Mouse (Mus musculus): ENCODE measurements around the gene Trmt10a. TPM values are rescaled to one million over a fixed set of nuclear protein-coding genes. Genes with fewer than 3 reads are reported as not detected.

The Trmt10a gene
- polyA plus RNA-seq, 1 experiment from 2014 or later: 12.9 TPM

GRCm38 (mm10) chr3:138142052-138142732 is 1.1 kb upstream of the Trmt10a start:
- Histone ChIP-seq H3K4me1 (replicated peaks) (0 out of 2 replicates have a peak, but pooled peaks cover 2% of the 10 kb centered on the region), H3K4me3 (replicated peaks) (no peak overlapping the region), H3K9ac (no peak overlapping the region), H3K36me3 (no peaks in the 10 kb centered on the region), H3K4me2 (replicated peaks) (peak overlapping the region; percentile 41), H3K27me3 (replicated peaks) (no peaks in the 10 kb centered on the region), H3K9me3 (no peaks in the 10 kb centered on the region), H3K27ac (no peak overlapping the region)
- 64% methylated on average over 4 of the region's 4 CpGs for whole genome bisulfite sequencing
- no peak for ATAC-seq

DNA sequence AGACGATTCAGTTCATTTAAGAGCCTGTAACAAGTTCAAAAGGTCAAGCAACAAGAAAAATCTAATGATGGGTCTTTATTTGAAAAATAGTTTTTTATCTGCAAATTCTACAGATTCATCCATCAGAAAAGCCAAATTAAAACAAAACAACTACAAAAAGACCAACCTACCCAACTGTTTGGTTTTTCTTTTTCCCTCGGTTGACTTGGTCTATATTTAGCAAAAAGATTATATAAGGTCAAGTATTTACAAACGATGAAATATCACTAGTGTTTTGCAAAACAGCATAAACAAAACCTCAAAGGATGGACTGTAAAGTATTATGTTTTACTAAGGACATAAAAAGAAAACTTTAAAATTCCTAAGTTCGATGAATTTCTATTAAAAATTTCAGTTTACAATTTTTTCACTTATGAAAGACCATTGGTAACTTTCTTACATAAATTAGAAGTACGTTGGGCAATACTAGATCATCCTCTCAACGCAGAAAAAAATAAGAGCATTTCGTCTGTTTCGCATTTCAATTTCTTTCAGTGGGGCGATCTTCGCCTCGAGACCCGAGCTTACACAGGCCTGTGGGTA is 424 bp upstream of the Trmt10a start:
- Histone ChIP-seq H3K4me2 (replicated peaks) (peak overlapping the region; percentile 72), H3K27ac (peak overlapping the region; percentile 100), H3K36me3 (no peaks in the 10 kb centered on the region), H3K4me3 (replicated peaks) (peak overlapping the region; percentile 52), H3K9ac (0 out of 2 replicates have a peak overlapping the region, but pooled peaks have one; percentile 32), H3K4me1 (replicated peaks) (0 out of 2 replicates have a peak, but pooled peaks cover 2% of the 10 kb centered on the region), H3K9me3 (no peaks in the 10 kb centered on the region), H3K27me3 (replicated peaks) (no peaks in the 10 kb centered on the region)
- no peak for ATAC-seq
- 3% methylated on average over 12 of the region's 12 CpGs for WGBS

DNA sequence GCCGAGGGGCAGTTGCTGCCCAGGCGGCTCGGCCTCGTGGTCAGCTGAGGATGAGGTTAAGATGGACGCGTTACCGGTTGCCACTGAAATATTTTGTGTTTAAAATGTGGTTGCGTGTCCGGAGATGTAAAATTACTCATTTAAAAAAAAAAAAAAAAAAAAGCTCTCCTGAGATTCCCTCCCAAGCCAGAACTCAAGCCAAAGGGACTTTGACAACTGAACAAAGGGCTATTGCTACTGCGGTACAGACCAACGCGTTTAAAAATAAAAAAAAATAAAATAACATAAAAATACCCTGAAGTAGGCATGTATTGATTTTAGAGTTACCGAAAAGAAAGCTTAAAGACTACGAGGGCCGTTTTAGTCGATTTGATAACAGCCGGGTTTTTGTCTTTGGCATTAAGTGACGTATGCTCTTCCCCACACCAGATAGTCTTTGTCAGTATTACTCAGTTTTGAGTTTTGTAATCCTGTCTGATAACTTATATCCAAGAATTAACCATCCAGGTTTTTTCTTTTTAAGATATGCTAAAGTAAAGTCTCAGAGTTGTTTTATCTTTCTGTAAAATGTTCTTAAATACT is 903 bp downstream of the Trmt10a start:
- Histone ChIP-seq H3K4me1 (replicated peaks) (0 out of 2 replicates have a peak, but pooled peaks cover 2% of the 10 kb centered on the region), H3K36me3 (0 out of 2 replicates have a peak, but pooled peaks cover 3% of the 10 kb centered on the region), H3K9ac (peak overlapping the region; percentile 85), H3K4me3 (replicated peaks) (peak overlapping the region; percentile 52), H3K27me3 (replicated peaks) (no peaks in the 10 kb centered on the region), H3K4me2 (replicated peaks) (peak overlapping the region; percentile 72), H3K9me3 (no peaks in the 10 kb centered on the region), H3K27ac (peak overlapping the region; percentile 100)
- ATAC-seq: no peak
- under 1% methylated on average over 18 of the region's 18 CpGs for WGBS

DNA sequence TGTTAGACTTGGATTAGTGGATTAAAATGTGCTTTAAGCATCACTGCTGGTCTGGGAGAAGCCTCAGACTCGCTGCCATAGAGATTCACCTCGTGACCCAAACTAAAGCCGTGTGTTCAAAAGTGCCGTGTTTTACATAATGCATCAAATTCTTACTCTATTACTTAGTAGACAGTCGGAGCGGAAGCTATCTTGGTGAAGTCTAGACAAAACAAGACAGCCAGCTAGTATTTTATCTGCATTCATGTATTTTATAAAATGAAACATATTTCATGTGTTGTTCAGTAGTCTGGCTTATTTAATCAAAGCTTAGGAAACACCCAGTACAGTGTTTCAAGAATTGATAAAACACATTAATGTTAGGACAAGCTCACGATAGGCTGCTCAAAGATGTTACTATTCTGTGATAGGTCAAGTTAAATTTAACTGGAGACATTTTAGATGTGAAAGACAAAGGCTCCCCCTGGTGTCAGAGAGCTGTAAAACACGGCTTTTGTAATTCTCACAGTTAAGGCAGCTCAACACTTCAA is 1.5 kb downstream of the Trmt10a start, which contains the start of gene Mttp:
Mttp (minus strand) TSS at position 327 of the 530 bp plus-strand sequence.
- 0 out of 2 replicates have a peak, but pooled peaks cover 2% of the 10 kb centered on the region for H3K4me1 ChIP-seq (replicated peaks)
- H3K27ac ChIP-seq: peak within 1 kb of the TSS; percentile 100
- 0 out of 2 replicates have a peak, but pooled peaks cover 6% of the 10 kb centered on the region for H3K36me3 ChIP-seq
- WGBS: 3% methylated on average over 8 of the region's 8 CpGs
- ATAC-seq: peak; percentile 18; the same call in 1 of the 2 replicates
- peak within 1 kb of the TSS; percentile 72 for H3K4me2 ChIP-seq (replicated peaks)
- H3K9ac ChIP-seq: peak within 1 kb of the TSS; percentile 85
- no peaks in the 10 kb centered on the region for H3K27me3 ChIP-seq (replicated peaks)
- H3K9me3 ChIP-seq: no peaks in the 10 kb centered on the region
- H3K4me3 ChIP-seq (replicated peaks): peak within 1 kb of the TSS; percentile 52

- Histone ChIP-seq H3K27me3 (replicated peaks) (no peaks in the 10 kb centered on the region), H3K4me2 (replicated peaks) (no peak overlapping the region), H3K9me3 (no peaks in the 10 kb centered on the region), H3K27ac (no peak overlapping the region), H3K9ac (no peak overlapping the region), H3K4me3 (replicated peaks) (no peak overlapping the region), H3K36me3 (peaks cover 9% of the 10 kb centered on the region; the same call in 1 of the 2 replicates), H3K4me1 (replicated peaks) (no peaks in the 10 kb centered on the region)
- 93% methylated on average over 2 of the region's 2 CpGs for WGBS
- ATAC-seq: no peak
These were observed 5.6 kb downstream of the Trmt10a start for GRCm38 (mm10) chr3:138148811-138149210.

GRCm38 (mm10) chr3:138155062-138155461 is 11.8 kb downstream of the Trmt10a start:
- H3K27me3 ChIP-seq (replicated peaks): no peaks in the 10 kb centered on the region
- 89% methylated on average over 4 of the region's 4 CpGs for WGBS
- H3K9me3 ChIP-seq: no peaks in the 10 kb centered on the region
- no peak overlapping the region for H3K4me3 ChIP-seq (replicated peaks)
- H3K4me1 ChIP-seq (replicated peaks): no peaks in the 10 kb centered on the region
- H3K36me3 ChIP-seq: peaks cover 3% of the 10 kb centered on the region; the same call in 1 of the 2 replicates
- no peak overlapping the region for H3K27ac ChIP-seq
- H3K9ac ChIP-seq: no peak overlapping the region
- ATAC-seq: no peak
- H3K4me2 ChIP-seq (replicated peaks): no peak overlapping the region

GRCm38 (mm10) chr3:138156651-138157050 is 13.4 kb downstream of the Trmt10a start:
- no peak overlapping the region for H3K4me3 ChIP-seq (replicated peaks)
- no peak overlapping the region for H3K9ac ChIP-seq
- no peaks in the 10 kb centered on the region for H3K4me1 ChIP-seq (replicated peaks)
- peaks cover 3% of the 10 kb centered on the region; the same call in 1 of the 2 replicates for H3K36me3 ChIP-seq
- no peak overlapping the region for H3K27ac ChIP-seq
- ATAC-seq: no peak
- H3K9me3 ChIP-seq: no peaks in the 10 kb centered on the region
- no peaks in the 10 kb centered on the region for H3K27me3 ChIP-seq (replicated peaks)
- no peak overlapping the region for H3K4me2 ChIP-seq (replicated peaks)
- WGBS: 68% methylated on average over 10 of the region's 10 CpGs

DNA sequence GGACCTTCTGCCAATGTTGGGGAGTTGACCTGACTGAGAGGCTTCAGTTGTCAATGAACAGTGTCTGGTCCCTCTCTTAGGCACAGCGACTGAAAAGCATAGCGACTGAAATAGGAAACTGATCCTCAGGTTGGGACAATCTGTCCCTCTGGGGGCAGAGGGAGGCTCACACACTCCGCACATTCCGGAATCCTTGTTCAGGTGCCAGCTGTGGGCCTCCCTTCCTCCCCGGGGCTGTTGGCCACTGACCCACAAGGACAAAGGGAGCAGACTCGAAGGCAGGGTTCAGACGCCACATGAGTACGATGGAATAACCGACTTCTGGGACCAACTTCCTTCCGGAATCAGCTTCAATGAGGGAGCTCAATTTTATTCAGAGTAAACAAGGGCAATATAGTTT is 18.4 kb downstream of the Trmt10a start:
- H3K9me3 ChIP-seq: no peaks in the 10 kb centered on the region
- WGBS: 88% methylated on average over 10 of the region's 10 CpGs
- ATAC-seq: no peak

GRCm38 (mm10) chr3:138162553-138163183 is 19.4 kb downstream of the Trmt10a start:
- no peak overlapping the region for H3K9ac ChIP-seq
- no peak for ATAC-seq
- no peaks in the 10 kb centered on the region for H3K4me1 ChIP-seq (replicated peaks)
- no peaks in the 10 kb centered on the region for H3K27me3 ChIP-seq (replicated peaks)
- no peaks in the 10 kb centered on the region for H3K9me3 ChIP-seq
- H3K4me2 ChIP-seq (replicated peaks): no peak overlapping the region
- no peak overlapping the region for H3K27ac ChIP-seq
- H3K36me3 ChIP-seq: no peaks in the 10 kb centered on the region
- 56% methylated on average over 4 of the region's 4 CpGs for WGBS
- no peak overlapping the region for H3K4me3 ChIP-seq (replicated peaks)

More for the DNA sequence above, 18.4 kb downstream of the Trmt10a start:
- no peak overlapping the region for H3K4me3 ChIP-seq (replicated peaks)
- H3K36me3 ChIP-seq: no peaks in the 10 kb centered on the region
- H3K4me2 ChIP-seq (replicated peaks): no peak overlapping the region
- no peak overlapping the region for H3K9ac ChIP-seq
- H3K27ac ChIP-seq: no peak overlapping the region
- H3K4me1 ChIP-seq (replicated peaks): no peaks in the 10 kb centered on the region
- no peaks in the 10 kb centered on the region for H3K27me3 ChIP-seq (replicated peaks)

- 77% methylated on average over 10 of the region's 10 CpGs for WGBS
- no peak overlapping the region for H3K9ac ChIP-seq
- H3K27me3 ChIP-seq (replicated peaks): no peaks in the 10 kb centered on the region
- H3K4me2 ChIP-seq (replicated peaks): no peak overlapping the region
- H3K9me3 ChIP-seq: no peaks in the 10 kb centered on the region
- H3K36me3 ChIP-seq: no peaks in the 10 kb centered on the region
- H3K27ac ChIP-seq: no peak overlapping the region
- H3K4me1 ChIP-seq (replicated peaks): no peaks in the 10 kb centered on the region
- no peak overlapping the region for H3K4me3 ChIP-seq (replicated peaks)
- ATAC-seq: no peak
These were observed 30.0 kb downstream of the Trmt10a start for GRCm38 (mm10) chr3:138173291-138173690.

DNA sequence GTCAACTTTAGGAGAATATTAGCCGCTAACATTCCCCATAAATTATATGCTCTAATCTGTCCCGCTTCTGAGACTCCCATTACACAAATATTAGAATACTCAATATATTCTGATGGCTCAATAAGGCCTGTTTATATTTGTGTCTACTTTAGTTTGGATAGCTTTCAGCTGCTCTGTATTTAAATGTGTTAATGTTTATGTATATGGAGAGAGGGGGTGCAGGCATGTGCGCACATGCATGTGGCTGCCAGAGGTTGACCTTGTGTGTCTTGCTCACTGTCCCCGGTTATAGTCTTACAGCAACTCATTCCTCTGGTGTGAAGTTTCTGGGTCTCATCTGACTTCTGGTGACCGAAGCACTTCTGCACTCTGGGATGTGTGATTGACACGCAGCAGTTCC is 32.3 kb downstream of the Trmt10a start:
- no peak overlapping the region for H3K4me3 ChIP-seq (replicated peaks)
- H3K9me3 ChIP-seq: no peaks in the 10 kb centered on the region
- H3K4me1 ChIP-seq (replicated peaks): no peaks in the 10 kb centered on the region
- H3K27ac ChIP-seq: no peak overlapping the region
- peak; percentile 36; the same call in 1 of the 2 replicates for ATAC-seq
- H3K9ac ChIP-seq: no peak overlapping the region
- no peaks in the 10 kb centered on the region for H3K27me3 ChIP-seq (replicated peaks)
- WGBS: 66% methylated on average over 6 of the region's 6 CpGs
- 0 out of 2 replicates have a peak overlapping the region, but pooled peaks have one; percentile 26 for H3K4me2 ChIP-seq (replicated peaks)
- no peaks in the 10 kb centered on the region for H3K36me3 ChIP-seq

DNA sequence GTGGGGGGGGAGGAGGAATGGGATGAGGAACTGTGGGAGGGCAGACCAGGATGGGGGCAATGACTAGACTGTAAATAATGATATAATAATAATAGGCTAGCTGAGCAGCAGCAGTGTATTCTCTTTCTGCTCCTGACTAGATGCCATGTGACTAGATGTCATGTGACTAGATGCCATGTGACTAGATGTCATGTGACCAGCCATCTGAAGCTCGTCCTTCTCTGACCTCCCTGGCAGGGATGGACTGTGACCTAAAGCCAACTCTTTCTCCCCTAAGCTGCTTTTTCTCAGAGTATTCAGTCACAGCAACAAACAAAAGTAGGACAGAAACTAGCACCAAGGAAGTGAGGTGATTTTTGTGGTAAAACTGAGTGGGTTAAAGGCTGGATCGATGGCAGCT is 38.8 kb downstream of the Trmt10a start:
- ATAC-seq: no peak
- Histone ChIP-seq H3K36me3 (no peaks in the 10 kb centered on the region), H3K4me2 (replicated peaks) (no peak overlapping the region), H3K9me3 (no peaks in the 10 kb centered on the region), H3K27ac (no peak overlapping the region), H3K9ac (no peak overlapping the region), H3K4me3 (replicated peaks) (no peak overlapping the region), H3K27me3 (replicated peaks) (no peaks in the 10 kb centered on the region), H3K4me1 (replicated peaks) (0 out of 2 replicates have a peak, but pooled peaks cover 3% of the 10 kb centered on the region)
- 89% methylated on average over 2 of the region's 2 CpGs for WGBS

Measured in intestine, embryonic 15.5 days (tissue).